Mouse (Mus musculus): ENCODE data around the gene Cd3eap. TPM values are rescaled to one million over a fixed set of nuclear protein-coding genes. Genes with fewer than 3 reads are reported as not detected.

Cd3eap gene
- polyA plus RNA-seq (2012; rRNA removed; ENCODE audit: low replicate concordance): 5.5 and 10.6 TPM in 2 replicates

GRCm38 (mm10) chr7:19359299-19359891, at the start of gene Cd3eap, which contains the start of gene Ppp1r13l:
Gene Cd3eap, minus strand, starts transcription at chr7:19359483.
Gene Ppp1r13l, plus strand, starts transcription at chr7:19359749.

DNA sequence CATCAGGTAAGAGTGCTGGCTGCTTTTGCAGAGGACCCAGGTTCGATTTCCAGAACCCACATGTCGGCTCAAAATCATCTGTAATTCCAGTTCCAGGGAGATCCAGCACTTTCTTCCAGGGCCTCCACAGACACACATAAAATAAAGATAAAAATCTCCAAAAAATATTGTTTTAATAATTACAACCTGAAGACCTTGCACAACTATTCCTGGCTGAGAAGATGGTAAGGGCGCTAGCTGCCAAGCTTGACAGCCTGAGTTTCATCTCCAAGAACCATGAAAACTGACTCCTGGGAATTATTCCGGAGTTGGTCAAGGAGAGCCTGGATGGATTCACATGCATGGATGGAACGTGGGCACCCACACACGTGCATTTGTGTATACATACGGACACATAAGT, 45.2 kb upstream of the Cd3eap start, which contains the start of gene Ckm:
Gene Ckm (plus strand): TSS at position 301 of the 400 bp plus-strand sequence.

GRCm38 (mm10) chr7:19403731-19404296, 44.5 kb upstream of the Cd3eap start, which contains the start of gene Klc3:
Gene Klc3, minus strand, starts transcription at chr7:19404104.

GRCm38 (mm10) chr7:19381377-19382165, 22.3 kb upstream of the Cd3eap start, which contains the start of gene Ercc2:
Gene Ercc2, plus strand, starts transcription at chr7:19382010.

DNA sequence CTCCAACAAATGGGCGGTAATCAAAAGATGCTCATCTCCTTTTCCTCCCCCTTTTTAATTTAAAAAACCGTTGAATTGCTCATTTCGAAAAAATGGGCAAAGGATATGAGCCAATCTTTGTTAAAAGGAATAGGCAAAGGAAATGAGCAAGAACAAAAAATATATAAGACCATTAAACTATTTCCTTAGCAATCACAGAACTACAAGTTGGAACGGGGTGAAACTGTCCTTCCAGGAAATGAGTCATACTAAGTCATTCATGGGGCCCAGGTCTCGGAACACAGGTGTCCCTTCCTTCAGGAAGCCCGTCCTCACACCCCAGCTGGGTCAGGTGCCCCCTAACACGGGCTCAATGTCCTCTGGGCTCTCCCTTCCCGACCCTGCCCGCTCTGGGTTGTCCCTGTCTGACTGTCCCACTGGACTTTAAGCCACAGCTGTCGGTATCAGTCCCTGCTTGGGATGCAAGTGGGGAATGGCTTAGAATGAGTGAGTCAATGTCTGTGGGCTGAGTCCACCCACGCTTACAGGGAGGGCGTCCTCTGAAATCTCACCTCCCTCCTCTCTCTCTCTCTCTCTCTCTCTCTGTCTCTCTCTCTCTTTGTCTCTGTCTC, 14.9 kb downstream of the Cd3eap start, which contains the start of gene Ercc1:
Gene Ercc1 (plus strand): TSS at position 542 of the 611 bp plus-strand sequence.

GRCm38 (mm10) chr7:19309884-19310641, 49.2 kb downstream of the Cd3eap start, which contains the start of gene Fosb:
Gene Fosb, minus strand, starts transcription at chr7:19310051.

Other genes starting within 250 kb of the Cd3eap start
- gene Gm4969, start 241.1 kb downstream of the Cd3eap start, polyA plus RNA-seq (2012; rRNA removed; ENCODE audit: low replicate concordance): not detected in 2 replicates
- 9.6 and 18.2 TPM in 2 replicates for gene Fbxo46, start 239.6 kb downstream of the Cd3eap start, polyA plus RNA-seq (2012; rRNA removed; ENCODE audit: low replicate concordance)
- 17.8 and 20.1 TPM in 2 replicates for gene Qpctl, start 210.2 kb downstream of the Cd3eap start, polyA plus RNA-seq (2012; rRNA removed; ENCODE audit: low replicate concordance)
- 11.0 and 13.8 TPM in 2 replicates for gene Snrpd2, start 209.8 kb downstream of the Cd3eap start, polyA plus RNA-seq (2012; rRNA removed; ENCODE audit: low replicate concordance)
- 3.8 and 4.0 TPM in 2 replicates for gene Gipr, start 193.4 kb downstream of the Cd3eap start, polyA plus RNA-seq (2012; rRNA removed; ENCODE audit: low replicate concordance)
- gene Eml2, start 183.1 kb downstream of the Cd3eap start, polyA plus RNA-seq (2012; rRNA removed; ENCODE audit: low replicate concordance): 40.4 and 52.1 TPM in 2 replicates
- 23.4 and 23.5 TPM in 2 replicates for gene Gpr4, start 146.9 kb downstream of the Cd3eap start, polyA plus RNA-seq (2012; rRNA removed; ENCODE audit: low replicate concordance)
- gene Opa3, start 131.1 kb downstream of the Cd3eap start, polyA plus RNA-seq (2012; rRNA removed; ENCODE audit: low replicate concordance): 33.0 and 51.8 TPM in 2 replicates
- gene Vasp, start 87.7 kb downstream of the Cd3eap start, polyA plus RNA-seq (2012; rRNA removed; ENCODE audit: low replicate concordance): 142 and 310 TPM in 2 replicates
- gene Ppm1n, start 79.4 kb downstream of the Cd3eap start, polyA plus RNA-seq (2012; rRNA removed; ENCODE audit: low replicate concordance): 0.14 and 0.86 TPM in 2 replicates
- gene Rtn2, start 76.9 kb downstream of the Cd3eap start, polyA plus RNA-seq (2012; rRNA removed; ENCODE audit: low replicate concordance): 32.4 and 736 TPM in 2 replicates
- gene Fosb, start 49.4 kb downstream of the Cd3eap start, polyA plus RNA-seq (2012; rRNA removed; ENCODE audit: low replicate concordance): 1.2 and 2.0 TPM in 2 replicates
- 46.3 and 50.7 TPM in 2 replicates for gene Ercc1, start 14.7 kb downstream of the Cd3eap start, polyA plus RNA-seq (2012; rRNA removed; ENCODE audit: low replicate concordance)
- 16.4 and 27.3 TPM in 2 replicates for gene Ppp1r13l, start 266 bp upstream of the Cd3eap start, polyA plus RNA-seq (2012; rRNA removed; ENCODE audit: low replicate concordance)
- 60.3 and 79.1 TPM in 2 replicates for gene Ercc2, start 22.5 kb upstream of the Cd3eap start, polyA plus RNA-seq (2012; rRNA removed; ENCODE audit: low replicate concordance)
- 19.3 and 27.9 TPM in 2 replicates for gene Klc3, start 44.6 kb upstream of the Cd3eap start, polyA plus RNA-seq (2012; rRNA removed; ENCODE audit: low replicate concordance)
- 3.1 and 13,480 TPM in 2 replicates for gene Ckm, start 45.3 kb upstream of the Cd3eap start, polyA plus RNA-seq (2012; rRNA removed; ENCODE audit: low replicate concordance)
- 12.6 and 42.6 TPM in 2 replicates for gene Mark4, start 99.3 kb upstream of the Cd3eap start, polyA plus RNA-seq (2012; rRNA removed; ENCODE audit: low replicate concordance)
- 6.3 and 7.4 TPM in 2 replicates for gene Exoc3l2, start 103.8 kb upstream of the Cd3eap start, polyA plus RNA-seq (2012; rRNA removed; ENCODE audit: low replicate concordance)
- 9.1 and 17.1 TPM in 2 replicates for gene Bloc1s3, start 148.9 kb upstream of the Cd3eap start, polyA plus RNA-seq (2012; rRNA removed; ENCODE audit: low replicate concordance)
- 73.4 and 149 TPM in 2 replicates for gene Trappc6a, start 148.9 kb upstream of the Cd3eap start, polyA plus RNA-seq (2012; rRNA removed; ENCODE audit: low replicate concordance)
- 1.9 and 3.3 TPM in 2 replicates for gene Nkpd1, start 158.4 kb upstream of the Cd3eap start, polyA plus RNA-seq (2012; rRNA removed; ENCODE audit: low replicate concordance)
- gene Ppp1r37, start 203.6 kb upstream of the Cd3eap start, polyA plus RNA-seq (2012; rRNA removed; ENCODE audit: low replicate concordance): 75.3 and 137 TPM in 2 replicates
- gene Zfp296, start 217.8 kb upstream of the Cd3eap start, polyA plus RNA-seq (2012; rRNA removed; ENCODE audit: low replicate concordance): 6.8 and 16.7 TPM in 2 replicates
- gene Gemin7, start 218.1 kb upstream of the Cd3eap start, polyA plus RNA-seq (2012; rRNA removed; ENCODE audit: low replicate concordance): 138 and 192 TPM in 2 replicates
- 68.1 and 244 TPM in 2 replicates for gene Clasrp, start 245.0 kb upstream of the Cd3eap start, polyA plus RNA-seq (2012; rRNA removed; ENCODE audit: low replicate concordance)